Mouse (Mus musculus) bone marrow macrophage, adult 2 months (primary cell): ENCODE data around the gene Akap13. TPM values are rescaled to one million over a fixed set of nuclear protein-coding genes. Genes with fewer than 3 reads are reported as not detected.

Experiments used
- H3K27ac ChIP-seq: 2 replicates; pipeline ENCODE4 v1.5.1; 2012; ENCODE audit warnings: low read depth, low read length; ENCODE audit not compliant: insufficient read depth
- H3K4me1 ChIP-seq: 2 replicates; pipeline ENCODE4 v1.6.1; 2012; ENCODE audit warnings: low read length; ENCODE audit not compliant: control insufficient read depth, insufficient read depth
- H3K4me3 ChIP-seq: 2 replicates; pipeline ENCODE4 v1.5.1; 2012; ENCODE audit warnings: mild to moderate bottlenecking, low read length, moderate library complexity; ENCODE audit not compliant: insufficient read depth
- CTCF ChIP-seq: IDR thresholded peaks from 2 replicates; pipeline ENCODE4 v1.5.1; 2012; ENCODE audit warnings: low read depth, mild to moderate bottlenecking, low read length, moderate library complexity
- POLR2A ChIP-seq: IDR thresholded peaks from 2 replicates; pipeline ENCODE4 v1.6.1; 2012; ENCODE audit warnings: mild to moderate bottlenecking, low read depth, low read length, borderline replicate concordance
- polyA plus RNA-seq: library from polyadenylated mRNA; stranded (reverse); fragments of >200 nt; gene quantifications from 2 replicates; pipeline ENCODE4 v1.2.4, GENCODE M21; 2012; ENCODE audit not compliant: missing spikeins, insufficient read depth, insufficient read length

Gene Akap13
- polyA plus RNA-seq, 1 experiment: 58.4 TPM

GRCm38 (mm10) chr7:75715939-75716338 is 260.6 kb downstream of the Akap13 start:
- Histone ChIP-seq H3K4me1 (peaks cover 32% of the 10 kb centered on the region), H3K27ac (peak overlapping the region; percentile 60), H3K4me3 (no peak overlapping the region)
- TF ChIP-seq CTCF (no peak), POLR2A (no peak)

- no peak overlapping the region for H3K27ac ChIP-seq
- no peak overlapping the region for H3K4me3 ChIP-seq
- peaks cover 29% of the 10 kb centered on the region for H3K4me1 ChIP-seq
- no peak for TF ChIP-seq CTCF
- TF ChIP-seq POLR2A: no peak
Observed at GRCm38 (mm10) chr7:75717349-75717748, 262.0 kb downstream of the Akap13 start.

- no peak for TF ChIP-seq POLR2A
- no peak for TF ChIP-seq CTCF
Observed at GRCm38 (mm10) chr7:75721302-75721701, 266.0 kb downstream of the Akap13 start.

GRCm38 (mm10) chr7:75724012-75724411 is 268.7 kb downstream of the Akap13 start:
- H3K4me1 ChIP-seq: no peaks in the 10 kb centered on the region; the same call in 1 of the 2 replicates
- no peak overlapping the region for H3K27ac ChIP-seq
- H3K4me3 ChIP-seq: no peak overlapping the region
- TF ChIP-seq POLR2A (no peak), CTCF (no peak)

More at GRCm38 (mm10) chr7:75721302-75721701, 266.0 kb downstream of the Akap13 start:
- Histone ChIP-seq H3K27ac (no peak overlapping the region), H3K4me3 (no peak overlapping the region), H3K4me1 (peaks cover 11% of the 10 kb centered on the region)

GRCm38 (mm10) chr7:75725899-75726298 is 270.6 kb downstream of the Akap13 start:
- TF ChIP-seq CTCF: no peak
- TF ChIP-seq POLR2A: no peak
- no peak overlapping the region for H3K27ac ChIP-seq
- no peak overlapping the region for H3K4me3 ChIP-seq
- no peaks in the 10 kb centered on the region; the same call in 1 of the 2 replicates for H3K4me1 ChIP-seq

GRCm38 (mm10) chr7:75726867-75727266 is 271.5 kb downstream of the Akap13 start:
- no peak overlapping the region for H3K4me3 ChIP-seq
- TF ChIP-seq CTCF (no peak), POLR2A (no peak)
- H3K4me1 ChIP-seq: no peaks in the 10 kb centered on the region; the same call in 1 of the 2 replicates
- H3K27ac ChIP-seq: no peak overlapping the region

GRCm38 (mm10) chr7:75729652-75730051 is 274.3 kb downstream of the Akap13 start:
- no peak overlapping the region for H3K27ac ChIP-seq
- TF ChIP-seq POLR2A: no peak
- no peak for TF ChIP-seq CTCF
- no peaks in the 10 kb centered on the region; the same call in 1 of the 2 replicates for H3K4me1 ChIP-seq
- H3K4me3 ChIP-seq: no peak overlapping the region

GRCm38 (mm10) chr7:75730216-75730615 is 274.9 kb downstream of the Akap13 start:
- TF ChIP-seq CTCF (no peak), POLR2A (no peak)
- Histone ChIP-seq H3K4me3 (no peak overlapping the region), H3K4me1 (no peaks in the 10 kb centered on the region; the same call in 1 of the 2 replicates), H3K27ac (no peak overlapping the region)

- H3K4me1 ChIP-seq: no peaks in the 10 kb centered on the region
- no peak overlapping the region for H3K27ac ChIP-seq
- no peak for TF ChIP-seq CTCF
- no peak for TF ChIP-seq POLR2A
- H3K4me3 ChIP-seq: no peak overlapping the region
Observed at GRCm38 (mm10) chr7:75731951-75732350, 276.6 kb downstream of the Akap13 start.

- TF ChIP-seq POLR2A (no peak), CTCF (no peak)
- no peaks in the 10 kb centered on the region for H3K4me1 ChIP-seq
- no peak overlapping the region for H3K4me3 ChIP-seq
- no peak overlapping the region for H3K27ac ChIP-seq
Observed at GRCm38 (mm10) chr7:75733166-75733565, 277.8 kb downstream of the Akap13 start.

- no peak for TF ChIP-seq POLR2A
- TF ChIP-seq CTCF: peak; percentile 63
- no peak overlapping the region for H3K27ac ChIP-seq
- no peak overlapping the region for H3K4me3 ChIP-seq
- H3K4me1 ChIP-seq: no peaks in the 10 kb centered on the region
Observed at GRCm38 (mm10) chr7:75739075-75739725, 283.9 kb downstream of the Akap13 start.
